Mouse (Mus musculus) myocyte (in vitro differentiated cells): ENCODE measurements around the gene St6galnac6. TPM values are rescaled to one million over a fixed set of nuclear protein-coding genes. Genes with fewer than 3 reads are reported as not detected.

Experiments used
- H3K27me3 ChIP-seq: one replicate; pipeline ENCODE4 v1.6.1; 2011; ENCODE audit not compliant: control insufficient read depth, insufficient read depth, insufficient read length
- H3K36me3 ChIP-seq: one replicate; pipeline ENCODE4 v1.6.1; 2011; ENCODE audit not compliant: control insufficient read depth, insufficient read depth
- H3K4me2 ChIP-seq: one replicate; pipeline ENCODE4 v1.6.1; 2011; ENCODE audit warnings: low read depth, control low read depth
- H3K4me3 ChIP-seq: one replicate; pipeline ENCODE4 v1.5.1; 2011; ENCODE audit warnings: mild to moderate bottlenecking, control low read depth, moderate library complexity
- H3K79me2 ChIP-seq: one replicate; pipeline ENCODE4 v1.6.1; 2011; ENCODE audit not compliant: control insufficient read depth, insufficient read depth
- H3ac ChIP-seq: one replicate; pipeline ENCODE4 v1.6.1; 2011; ENCODE audit not compliant: control insufficient read depth, insufficient read length
- CEBPB ChIP-seq: IDR thresholded peaks from 2 replicates; pipeline ENCODE4 v1.6.1; 2011; ENCODE audit warnings: mild to moderate bottlenecking, moderate library complexity; ENCODE audit not compliant: poor library complexity, insufficient read depth, severe bottlenecking
- E2F4 ChIP-seq: IDR thresholded peaks from one replicate; pipeline ENCODE4 v1.6.1; 2011; ENCODE audit warnings: mild to moderate bottlenecking, control low read depth, moderate library complexity; ENCODE audit not compliant: insufficient read depth
- MAX ChIP-seq: IDR thresholded peaks from one replicate; pipeline ENCODE4 v1.6.1; 2011; ENCODE audit warnings: low read depth, mild to moderate bottlenecking, control low read depth
- MYOD1 ChIP-seq, 3 experiments: IDR thresholded peaks; one replicate each; pipeline ENCODE4 v1.6.1; 2011; ENCODE audit warnings: control low read depth in 2 of 3, low read depth in 2 of 3, mild to moderate bottlenecking in 2 of 3, moderate library complexity in 1 of 3; ENCODE audit not compliant: insufficient read length in 2 of 3, control insufficient read depth in 1 of 3
- MYOG ChIP-seq, 3 experiments: IDR thresholded peaks; one replicate each; pipeline ENCODE4 v1.6.1; 2011; ENCODE audit warnings: control low read depth in 2 of 3, low read depth in 2 of 3, mild to moderate bottlenecking in 2 of 3; ENCODE audit not compliant: insufficient read length in 2 of 3, control insufficient read depth in 1 of 3, insufficient read depth in 1 of 3
- POLR2A ChIP-seq: IDR thresholded peaks from one replicate; pipeline ENCODE4 v1.6.1; 2011; ENCODE audit warnings: low read depth, mild to moderate bottlenecking, control low read depth, moderate library complexity; ENCODE audit not compliant: insufficient read length
- POLR2AphosphoS2 ChIP-seq: IDR thresholded peaks from one replicate; pipeline ENCODE4 v1.6.1; 2011; ENCODE audit warnings: low read depth, control low read depth; ENCODE audit not compliant: insufficient read length
- REST ChIP-seq: IDR thresholded peaks from one replicate; pipeline ENCODE4 v1.6.1; 2011; ENCODE audit warnings: mild to moderate bottlenecking, control low read depth, moderate library complexity; ENCODE audit not compliant: insufficient read depth, insufficient read length
- SRF ChIP-seq: IDR thresholded peaks from one replicate; pipeline ENCODE4 v1.6.1; 2011; ENCODE audit warnings: low read depth; ENCODE audit not compliant: control insufficient read depth, insufficient read length
- TCF12 ChIP-seq: IDR thresholded peaks from one replicate; pipeline ENCODE4 v1.6.1; 2011; ENCODE audit warnings: mild to moderate bottlenecking, control low read depth; ENCODE audit not compliant: poor library complexity, insufficient read depth, severe bottlenecking
- TCF3 ChIP-seq: IDR thresholded peaks from one replicate; pipeline ENCODE4 v1.6.1; 2011; ENCODE audit warnings: low read depth, control low read depth; ENCODE audit not compliant: insufficient read length
- USF1 ChIP-seq: IDR thresholded peaks from one replicate; pipeline ENCODE4 v1.6.1; 2011; ENCODE audit warnings: low read depth, mild to moderate bottlenecking, control low read depth, moderate library complexity
- polyA plus RNA-seq: library from polyadenylated mRNA; unstranded; fragments of >200 nt; fragmentation: generic; extraction: Trizol; gene quantifications from one replicate; pipeline ENCODE4 v1.2.1, GENCODE M21; 2012; ENCODE audit warnings: missing spikeins

Gene St6galnac6
- polyA plus RNA-seq, 1 experiment = 48.7 TPM

- Histone ChIP-seq H3K79me2 (peaks cover 5% of the 10 kb centered on the region), H3ac (no peak overlapping the region), H3K4me3 (no peak overlapping the region), H3K4me2 (peak overlapping the region; percentile 50), H3K36me3 (peaks cover 22% of the 10 kb centered on the region), H3K27me3 (no peaks in the 10 kb centered on the region)
- TF ChIP-seq USF1 (no peak), POLR2AphosphoS2 (peak; percentile 34), MYOD1 (IDR thresholded peaks at IDR 0.05; ENCODE audit: control insufficient read depth in 1 of 3, insufficient read length in 2 of 3, low read depth in 2 of 3) (peak in 1 of 3 experiments; percentile 7)
Measured at GRCm38 (mm10) chr2:32597699-32598098, 1.8 kb upstream of the St6galnac6 start.

GRCm38 (mm10) chr2:32598506-32598905, 1.0 kb upstream of the St6galnac6 start:
- Histone ChIP-seq H3K4me3 (no peak overlapping the region), H3K79me2 (no peaks in the 10 kb centered on the region), H3K36me3 (peaks cover 18% of the 10 kb centered on the region), H3K27me3 (no peaks in the 10 kb centered on the region), H3K4me2 (peak overlapping the region; percentile 39), H3ac (no peak overlapping the region)
- TF ChIP-seq MAX = no peak
- TF ChIP-seq CEBPB = no peak
- no peak for TF ChIP-seq REST
- no peak for TF ChIP-seq TCF3
- no peak for TF ChIP-seq MYOG (IDR thresholded peaks at IDR 0.05; ENCODE audit: control insufficient read depth in 1 of 3, insufficient read depth in 1 of 3, insufficient read length in 2 of 3, low read depth in 2 of 3)
- TF ChIP-seq POLR2AphosphoS2 = no peak
- no peak for TF ChIP-seq TCF12
- TF ChIP-seq E2F4 = no peak
- no peak for TF ChIP-seq USF1
- no peak for TF ChIP-seq SRF
- no peak for TF ChIP-seq POLR2A
- no peak for TF ChIP-seq MYOD1 (IDR thresholded peaks at IDR 0.05; ENCODE audit: control insufficient read depth in 1 of 3, insufficient read length in 2 of 3, low read depth in 2 of 3)

GRCm38 (mm10) chr2:32601417-32602065, 2.0 kb downstream of the St6galnac6 start:
- H3K79me2 ChIP-seq = no peaks in the 10 kb centered on the region
- peak in 1 of 3 experiments; percentile 13 for TF ChIP-seq MYOG (IDR thresholded peaks at IDR 0.05; ENCODE audit: control insufficient read depth in 1 of 3, insufficient read depth in 1 of 3, insufficient read length in 2 of 3, low read depth in 2 of 3)
- TF ChIP-seq SRF = no peak
- peak; percentile 79 for TF ChIP-seq POLR2AphosphoS2
- no peak for TF ChIP-seq CEBPB
- peak; percentile 6 for TF ChIP-seq POLR2A
- TF ChIP-seq MYOD1 (IDR thresholded peaks at IDR 0.05; ENCODE audit: control insufficient read depth in 1 of 3, insufficient read length in 2 of 3, low read depth in 2 of 3) = no peak
- peaks cover 4% of the 10 kb centered on the region for H3K36me3 ChIP-seq
- H3K4me2 ChIP-seq = peak overlapping the region; percentile 33
- no peaks in the 10 kb centered on the region for H3K27me3 ChIP-seq
- no peak overlapping the region for H3ac ChIP-seq
- H3K4me3 ChIP-seq = no peak overlapping the region

- TF ChIP-seq CEBPB = no peak
- TF ChIP-seq REST = no peak
- no peak for TF ChIP-seq POLR2AphosphoS2
- no peak for TF ChIP-seq SRF
- TF ChIP-seq USF1 = no peak
- TF ChIP-seq POLR2A = no peak
- no peak for TF ChIP-seq MYOD1 (IDR thresholded peaks at IDR 0.05; ENCODE audit: control insufficient read depth in 1 of 3, insufficient read length in 2 of 3, low read depth in 2 of 3)
- no peak for TF ChIP-seq TCF12
- no peak for TF ChIP-seq TCF3
- no peak for TF ChIP-seq MAX
- no peak for TF ChIP-seq MYOG (IDR thresholded peaks at IDR 0.05; ENCODE audit: control insufficient read depth in 1 of 3, insufficient read depth in 1 of 3, insufficient read length in 2 of 3, low read depth in 2 of 3)
- no peak for TF ChIP-seq E2F4
- H3K4me3 ChIP-seq = no peak overlapping the region
Measured at GRCm38 (mm10) chr2:32602600-32603054, 3.1 kb downstream of the St6galnac6 start.

GRCm38 (mm10) chr2:32604631-32605030, 5.1 kb downstream of the St6galnac6 start:
- Histone ChIP-seq H3ac (no peak overlapping the region), H3K4me2 (no peak overlapping the region), H3K27me3 (no peaks in the 10 kb centered on the region), H3K36me3 (peaks cover 4% of the 10 kb centered on the region), H3K4me3 (no peak overlapping the region), H3K79me2 (peaks cover under 1% of the 10 kb centered on the region)
- TF ChIP-seq TCF12 (no peak), POLR2AphosphoS2 (no peak), MAX (no peak), CEBPB (no peak), USF1 (no peak), POLR2A (no peak), TCF3 (no peak), E2F4 (no peak), MYOG (IDR thresholded peaks at IDR 0.05; ENCODE audit: control insufficient read depth in 1 of 3, insufficient read depth in 1 of 3, insufficient read length in 2 of 3, low read depth in 2 of 3) (no peak), SRF (no peak)

More at GRCm38 (mm10) chr2:32602600-32603054, 3.1 kb downstream of the St6galnac6 start:
- Histone ChIP-seq H3K27me3 (no peaks in the 10 kb centered on the region), H3ac (no peak overlapping the region), H3K79me2 (no peaks in the 10 kb centered on the region), H3K36me3 (peaks cover 4% of the 10 kb centered on the region), H3K4me2 (peak overlapping the region; percentile 72)
